Mouse (Mus musculus) olfactory bulb, adult 2 months (tissue): Measurements from ENCODE around the gene Erc2.

Experiments
- CTCF ChIP-seq: fragments of 200-500 bp; IDR thresholded peaks from 2 replicates; pipeline ENCODE4 v1.5.1; 2012; ENCODE audit warnings: low read depth, mild to moderate bottlenecking, low read length, moderate library complexity; ENCODE audit not compliant: insufficient read depth
- POLR2A ChIP-seq: fragments of 200-500 bp; IDR thresholded peaks from 2 replicates; pipeline ENCODE4 v1.6.1; 2012; ENCODE audit warnings: mild to moderate bottlenecking, low read depth, low read length, moderate library complexity; ENCODE audit not compliant: insufficient read depth

GRCm38 (mm10) chr14:28399897-28400296, 777.7 kb downstream of the Erc2 start:
- TF ChIP-seq POLR2A = no peak
- TF ChIP-seq CTCF = no peak
